Mouse (Mus musculus): ENCODE results near the gene Rag1. TPM values are rescaled to one million over a fixed set of nuclear protein-coding genes. Genes with fewer than 3 reads are reported as not detected.

Gene Rag1
- polyA plus RNA-seq (2021; fragmentation: Nextera tagmentation) = 0.03 TPM in 1 of 2 replicates, not detected in the other
- long read RNA-seq, experiment 1 = 0 reads
- long read RNA-seq, experiment 2 = 0 reads

GRCm38 (mm10) chr2:101649114-101649671, at the start of gene Rag1, which contains the start of gene B230118H07Rik:
TSS of gene Rag1 (minus strand) at chr2:101649501.
TSS of gene B230118H07Rik (minus strand) at chr2:101649532.

GRCm38 (mm10) chr2:101678236-101679021, 29.1 kb upstream of the Rag1 start, which contains the start of gene Traf6:
TSS of gene Traf6 (plus strand) at chr2:101678429.

GRCm38 (mm10) chr2:101624526-101624925, 24.8 kb downstream of the Rag1 start, which contains the start of gene Rag2:
TSS of gene Rag2 (plus strand) at chr2:101624718.

Other genes with a start within 250 kb of the Rag1 start
- not detected in 2 replicates for gene Rag2, start 24.8 kb downstream of the Rag1 start, polyA plus RNA-seq (2021; fragmentation: Nextera tagmentation)
- gene B230118H07Rik, start within 50 bp of the Rag1 start, polyA plus RNA-seq (2021; fragmentation: Nextera tagmentation) = 111 and 122 TPM in 2 replicates
- gene Traf6, start 28.9 kb upstream of the Rag1 start, polyA plus RNA-seq (2021; fragmentation: Nextera tagmentation) = 6.1 and 7.5 TPM in 2 replicates
- 7.5 and 8.1 TPM in 2 replicates for gene Prr5l, start 233.5 kb upstream of the Rag1 start, polyA plus RNA-seq (2021; fragmentation: Nextera tagmentation)
- gene Commd9, start 236.7 kb upstream of the Rag1 start, polyA plus RNA-seq (2021; fragmentation: Nextera tagmentation) = 67.3 and 71.3 TPM in 2 replicates